Mouse (Mus musculus) CH12.LX (cell line): Measurements from ENCODE around the gene Plcb2. TPM values are rescaled to one million over a fixed set of nuclear protein-coding genes. Genes with fewer than 3 reads are reported as not detected.

Experiments
- DNase-seq: peaks from one replicate; pipeline ENCODE4 v3.0.0-alpha.2; 2013; ENCODE audit errors: extremely low read depth
- H3K27ac ChIP-seq: 2 replicates; pipeline ENCODE4 v1.5.1; 2012; ENCODE audit warnings: low read depth, mild to moderate bottlenecking, control low read depth, moderate library complexity; ENCODE audit not compliant: insufficient read depth
- H3K27me3 ChIP-seq: replicated peaks from 2 replicates; pipeline ENCODE3; 2012; ENCODE audit warnings: inconsistent platforms
- H3K36me3 ChIP-seq, 2 experiments: replicated peaks in 1 of 2; 2 replicates each; pipeline versions ENCODE3 to v1.6.1; 2012; ENCODE audit warnings: inconsistent platforms in 1 of 2, low read length in 1 of 2, mild to moderate bottlenecking in 1 of 2, mixed read lengths in 1 of 2, moderate library complexity in 1 of 2; ENCODE audit not compliant: control insufficient read depth in 1 of 2, insufficient read depth in 1 of 2
- H3K4me1 ChIP-seq, 2 experiments: 2 replicates each; pipeline ENCODE4 v1.6.1; 2012; ENCODE audit warnings: inconsistent platforms in 1 of 2, moderate library complexity in 1 of 2; ENCODE audit not compliant: insufficient read depth in 2 of 2, control insufficient read depth in 1 of 2
- H3K4me2 ChIP-seq: 2 replicates; pipeline ENCODE4 v1.6.1; 2012; ENCODE audit warnings: low read depth, mild to moderate bottlenecking, control low read depth; ENCODE audit not compliant: poor library complexity, insufficient read depth, severe bottlenecking
- H3K4me3 ChIP-seq, 3 experiments: fragments of 150-350 bp in 1 of 3; sonication (generic) in 1 of 3; replicated peaks in 1 of 3; 2 replicates each; pipeline versions ENCODE3 to v1.5.1; 2011 to 2012; ENCODE audit warnings: low read depth in 2 of 3, low read length in 2 of 3, mild to moderate bottlenecking in 2 of 3, moderate library complexity in 2 of 3, control low read depth in 1 of 3, improper control_type of control experiment in 1 of 3, inconsistent platforms in 1 of 3, mixed read lengths in 1 of 3; ENCODE audit not compliant: poor library complexity in 1 of 3
- H3K79me2 ChIP-seq: replicated peaks from 2 replicates; pipeline ENCODE4 v1.6.1; 2012; ENCODE audit warnings: mild to moderate bottlenecking, moderate library complexity; ENCODE audit not compliant: control insufficient read depth, poor library complexity, insufficient read depth, severe bottlenecking; ENCODE audit errors: extremely low read depth
- H3K9ac ChIP-seq: 2 replicates; pipeline ENCODE4 v1.6.1; 2012; ENCODE audit warnings: low read depth, mild to moderate bottlenecking, control low read depth, moderate library complexity; ENCODE audit not compliant: insufficient read depth
- H3K9me3 ChIP-seq: replicated peaks from 2 replicates; pipeline ENCODE3; 2012; ENCODE audit warnings: low read length, inconsistent platforms, mixed read lengths
- BHLHE40 ChIP-seq: IDR thresholded peaks from 2 replicates; pipeline ENCODE4 v1.6.1; 2011; ENCODE audit warnings: mild to moderate bottlenecking, low read depth, low read length, improper control_type of control experiment
- CHD1 ChIP-seq: IDR thresholded peaks from 2 replicates; pipeline ENCODE4 v1.6.1; 2012; ENCODE audit warnings: low read depth, low read length, improper control_type of control experiment, inconsistent platforms
- CTCF ChIP-seq, 2 experiments: IDR thresholded peaks in 1 of 2; conservative IDR thresholded peaks in 1 of 2; 2 replicates each; pipeline ENCODE4 v1.5.1; 2011 to 2012; ENCODE audit warnings: low read depth in 2 of 2, low read length in 2 of 2, improper control_type of control experiment in 1 of 2, inconsistent platforms in 1 of 2, mild to moderate bottlenecking in 1 of 2, moderate library complexity in 1 of 2
- E2F4 ChIP-seq: IDR thresholded peaks from 2 replicates; pipeline ENCODE4 v1.6.1; 2011; ENCODE audit warnings: low read depth, low read length, improper control_type of control experiment; ENCODE audit not compliant: insufficient replicate concordance
- ETS1 ChIP-seq: conservative IDR thresholded peaks from 2 replicates; pipeline ENCODE4 v1.6.1; 2012; ENCODE audit warnings: low read depth, mild to moderate bottlenecking, inconsistent platforms, low read length, improper control_type of control experiment, moderate library complexity
- HCFC1 ChIP-seq: IDR thresholded peaks from 2 replicates; pipeline ENCODE4 v1.6.1; 2012; ENCODE audit warnings: low read depth, mild to moderate bottlenecking, inconsistent platforms, low read length, improper control_type of control experiment
- KAT2A ChIP-seq: IDR thresholded peaks from 2 replicates; pipeline ENCODE4 v1.6.1; 2012; ENCODE audit warnings: low read length, improper control_type of control experiment, inconsistent platforms; ENCODE audit not compliant: insufficient replicate concordance
- MAX ChIP-seq: IDR thresholded peaks from 2 replicates; pipeline ENCODE4 v1.6.1; 2011; ENCODE audit warnings: low read length, improper control_type of control experiment
- MAZ ChIP-seq: IDR thresholded peaks from 2 replicates; pipeline ENCODE4 v1.6.1; 2012; ENCODE audit warnings: low read depth, mild to moderate bottlenecking, inconsistent platforms, low read length, improper control_type of control experiment, moderate library complexity
- MEF2A ChIP-seq: IDR thresholded peaks from 2 replicates; pipeline ENCODE4 v1.6.1; 2014; ENCODE audit warnings: low read depth, mild to moderate bottlenecking, inconsistent platforms, low read length, improper control_type of control experiment, borderline replicate concordance
- MXI1 ChIP-seq: IDR thresholded peaks from 2 replicates; pipeline ENCODE4 v1.6.1; 2011; ENCODE audit warnings: mild to moderate bottlenecking, low read depth, low read length, improper control_type of control experiment
- NELFE ChIP-seq: IDR thresholded peaks from 2 replicates; pipeline ENCODE4 v1.6.1; 2011; ENCODE audit warnings: low read depth, low read length, improper control_type of control experiment
- NRF1 ChIP-seq: IDR thresholded peaks from 2 replicates; pipeline ENCODE4 v1.6.1; 2014; ENCODE audit warnings: low read depth, mild to moderate bottlenecking, inconsistent platforms, low read length, improper control_type of control experiment, moderate library complexity
- PAX5 ChIP-seq: IDR thresholded peaks from 2 replicates; pipeline ENCODE4 v1.6.1; 2012; ENCODE audit warnings: low read length, inconsistent platforms, mixed read lengths
- POLR2AphosphoS2 ChIP-seq: IDR thresholded peaks from 2 replicates; pipeline ENCODE4 v1.6.1; 2011; ENCODE audit warnings: low read depth, low read length, improper control_type of control experiment
- RAD21 ChIP-seq: IDR thresholded peaks from 2 replicates; pipeline ENCODE4 v1.6.1; 2011; ENCODE audit warnings: low read depth, mild to moderate bottlenecking, low read length, improper control_type of control experiment, moderate library complexity
- RCOR1 ChIP-seq: conservative IDR thresholded peaks from 2 replicates; pipeline ENCODE4 v1.6.1; 2012; ENCODE audit warnings: low read depth, mild to moderate bottlenecking, inconsistent platforms, low read length, improper control_type of control experiment
- SIN3A ChIP-seq: IDR thresholded peaks from 2 replicates; pipeline ENCODE4 v1.6.1; 2012; ENCODE audit warnings: low read length, improper control_type of control experiment, inconsistent platforms
- SMC3 ChIP-seq: IDR thresholded peaks from 2 replicates; pipeline ENCODE4 v1.6.1; 2011; ENCODE audit warnings: low read depth, low read length, improper control_type of control experiment
- TCF12 ChIP-seq: IDR thresholded peaks from 2 replicates; pipeline ENCODE4 v1.6.1; 2014; ENCODE audit warnings: low read depth, mild to moderate bottlenecking, inconsistent platforms, low read length, improper control_type of control experiment
- UBTF ChIP-seq: IDR thresholded peaks from 2 replicates; pipeline ENCODE4 v1.6.1; 2012; ENCODE audit warnings: low read depth, mild to moderate bottlenecking, inconsistent platforms, low read length, improper control_type of control experiment, moderate library complexity
- ZC3H11A ChIP-seq: IDR thresholded peaks from 2 replicates; pipeline ENCODE4 v1.6.1; 2012; ENCODE audit warnings: low read depth, mild to moderate bottlenecking, inconsistent platforms, low read length, improper control_type of control experiment
- ZMIZ1 ChIP-seq: IDR thresholded peaks from 2 replicates; pipeline ENCODE4 v1.6.1; 2012; ENCODE audit warnings: low read depth, mild to moderate bottlenecking, inconsistent platforms, low read length, improper control_type of control experiment
- ZNF384 ChIP-seq: IDR thresholded peaks from 2 replicates; pipeline ENCODE4 v1.6.1; 2012; ENCODE audit warnings: low read depth, low read length, improper control_type of control experiment, inconsistent platforms
- dilution Hi-C: fragments of 300-500 bp; cut with MboI; formaldehyde crosslinking; loops from 2 replicates; pipeline ENCODE4 v1.14.3; 2020; ENCODE audit warnings: low sequenced_read_pairs; ENCODE audit not compliant: extremely low pct_unique_long_range_greater_than_20kb, extremely low pct_ligation_motif_present
- in situ Hi-C: fragments of 300-500 bp; cut with MboI; formaldehyde crosslinking; loops from 3 replicates; pipeline ENCODE4 v1.14.3; 2019; ENCODE audit warnings: low sequenced_read_pairs, low pct_ligation_motif_present, low pct_unique_long_range_greater_than_20kb, mixed read lengths
- polyA plus RNA-seq: library from polyadenylated mRNA; unstranded; fragments of >175 nt; gene quantifications from 2 replicates; pipeline ENCODE4 v1.2.1, GENCODE M21; 2012; ENCODE audit warnings: low read depth; ENCODE audit not compliant: insufficient read length
- total RNA-seq, 2 experiments: library from RNA; depleted of rRNA; stranded (reverse); fragments of 300-350 nt in 1 of 2; fragments of >200 nt in 1 of 2; gene quantifications; 2 replicates each; pipeline ENCODE4 v1.2.3; 2012 to 2014

The Plcb2 gene
- total and polyA plus RNA-seq, 3 experiments, result 5.7 to 22.3 (median 7.8) TPM

GRCm38 (mm10) chr2:118669785-118670184 lies 58.5 kb downstream of the Plcb2 start:
- no peak for TF ChIP-seq NELFE
- no peak for TF ChIP-seq PAX5
- TF ChIP-seq SMC3, result no peak
- TF ChIP-seq MAZ, result no peak
- no peak for TF ChIP-seq TCF12
- no peak for TF ChIP-seq E2F4
- TF ChIP-seq MAX, result no peak
- TF ChIP-seq RCOR1, result no peak
- no peak for TF ChIP-seq ZNF384
- no peak for TF ChIP-seq ETS1
- TF ChIP-seq MEF2A, result no peak
- no peak for TF ChIP-seq BHLHE40
- no peak for TF ChIP-seq MXI1
- TF ChIP-seq CHD1, result no peak
- TF ChIP-seq POLR2AphosphoS2, result no peak
- H3K4me2 ChIP-seq, result no peak overlapping the region
- no peaks in the 10 kb centered on the region for H3K36me3 ChIP-seq
- H3K9me3 ChIP-seq, result no peaks in the 10 kb centered on the region
- no peak overlapping the region for H3K27ac ChIP-seq
- dilution Hi-C loops, result no loop called here
- no peaks in the 10 kb centered on the region for H3K27me3 ChIP-seq
- in situ Hi-C loops, result no loop called here
- DNase-seq, result no peak
- no peak overlapping the region for H3K9ac ChIP-seq
- H3K4me1 ChIP-seq, result peaks cover 6 to 31% of the 10 kb centered on the region in 2 experiments; a peak in 3 of 4 replicates
- H3K79me2 ChIP-seq, result no peaks in the 10 kb centered on the region
- no peak overlapping the region for H3K4me3 ChIP-seq

GRCm38 (mm10) chr2:118669245-118669644 lies 59.0 kb downstream of the Plcb2 start:
- Histone ChIP-seq H3K79me2 (no peaks in the 10 kb centered on the region), H3K4me1 (peaks cover 7 to 37% of the 10 kb centered on the region in 2 experiments; a peak in 3 of 4 replicates), H3K4me3 (no peak overlapping the region), H3K27ac (no peak overlapping the region), H3K9ac (no peak overlapping the region), H3K27me3 (no peaks in the 10 kb centered on the region)
- dilution Hi-C loops, result no loop called here
- in situ Hi-C loops, result no loop called here
- no peak for DNase-seq
- no peak for TF ChIP-seq NRF1
- TF ChIP-seq SIN3A, result no peak
- TF ChIP-seq UBTF, result no peak
- TF ChIP-seq SMC3, result no peak
- TF ChIP-seq ZMIZ1, result no peak
- TF ChIP-seq ZC3H11A, result no peak
- no peak for TF ChIP-seq RCOR1
- TF ChIP-seq CTCF (conservative IDR thresholded peaks at IDR 0.05 in 1 of 2, IDR thresholded peaks at IDR 0.05 in 1 of 2; ENCODE audit: low read depth in 2 of 2, low read length in 2 of 2), result no peak
- TF ChIP-seq MAZ, result no peak
- no peak for TF ChIP-seq HCFC1
- no peak for TF ChIP-seq KAT2A
- TF ChIP-seq RAD21, result no peak
- TF ChIP-seq, all 38 proteins: peak for 0
- H3K9me3 ChIP-seq, result no peaks in the 10 kb centered on the region
- H3K4me2 ChIP-seq, result no peak overlapping the region
- no peaks in the 10 kb centered on the region for H3K36me3 ChIP-seq
